Mouse (Mus musculus): ENCODE results near the gene Fsd1l. TPM values are rescaled to one million over a fixed set of nuclear protein-coding genes. Genes with fewer than 3 reads are reported as not detected.

Gene Fsd1l
- total and polyA plus RNA-seq, 3 experiments = not detected

DNA sequence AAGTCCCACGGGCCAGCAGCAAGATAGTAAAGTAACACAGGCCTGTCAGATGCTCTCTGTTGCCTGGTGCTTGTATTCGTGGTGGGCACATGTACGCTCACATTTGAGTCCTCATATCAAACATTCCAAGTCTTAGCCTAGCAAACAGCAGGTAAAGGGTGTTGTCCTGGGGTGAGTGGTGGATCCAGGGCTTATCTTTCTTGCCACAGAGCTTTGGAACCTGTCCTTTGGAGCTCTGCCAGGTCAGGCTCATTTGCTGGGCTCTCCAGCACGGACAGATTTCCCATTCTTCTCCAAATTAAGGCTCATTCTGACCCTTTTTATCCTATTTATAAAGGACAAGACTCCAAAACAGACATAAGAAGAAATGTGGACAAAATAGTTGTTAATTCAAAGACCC is 41.1 kb upstream of the Fsd1l start:
- Histone ChIP-seq H3K79me2 (ENCODE audit: control insufficient read depth, insufficient read depth, low read length, poor library complexity) (no peaks in the 10 kb centered on the region), H3K4me1 (ENCODE audit: control insufficient read depth in 1 of 2, insufficient read depth in 2 of 2, low read length in 2 of 2) (no peaks in the 10 kb centered on the region; a peak in 1 of 4 replicates), H3K27me3 (ENCODE audit: control insufficient read depth in 1 of 2, insufficient read depth in 2 of 2, low read length in 2 of 2) (peaks cover 0 to 2% of the 10 kb centered on the region in 2 experiments; a peak in 1 of 4 replicates), H3K27ac (ENCODE audit: control insufficient read depth, low read depth, low read length) (no peak overlapping the region), H3K9ac (ENCODE audit: control insufficient read depth, low read depth, low read length, poor library complexity, severe bottlenecking) (no peak overlapping the region), H3K4me3 (ENCODE audit: control insufficient read depth in 1 of 2, insufficient read depth in 1 of 2, low read depth in 2 of 2, low read length in 2 of 2) (no peak overlapping the region), H3K9me3 (replicated peaks; ENCODE audit: insufficient read depth, low read length) (no peaks in the 10 kb centered on the region), H3K36me3 (ENCODE audit: control insufficient read depth in 1 of 2, insufficient read depth in 2 of 2, low read length in 2 of 2) (no peaks in the 10 kb centered on the region)
- TF ChIP-seq TCF12 (IDR thresholded peaks at IDR 0.05; ENCODE audit: low read depth, low read length) (no peak), MAX (IDR thresholded peaks at IDR 0.05; ENCODE audit: low read length) (no peak), ZC3H11A (IDR thresholded peaks at IDR 0.05; ENCODE audit: low read depth, low read length) (no peak), POLR2AphosphoS2 (IDR thresholded peaks at IDR 0.05; ENCODE audit: low read length) (no peak), POLR2A (IDR thresholded peaks at IDR 0.05; ENCODE audit: control insufficient read depth in 1 of 2, insufficient read depth in 1 of 2, low read depth in 1 of 2, low read length in 2 of 2, poor library complexity in 1 of 2) (no peak), ZMIZ1 (IDR thresholded peaks at IDR 0.05; ENCODE audit: low read depth, low read length) (no peak), ELF1 (IDR thresholded peaks at IDR 0.05; ENCODE audit: low read depth, low read length) (no peak), HCFC1 (IDR thresholded peaks at IDR 0.05; ENCODE audit: low read depth, low read length) (no peak), USF1 (IDR thresholded peaks at IDR 0.05; ENCODE audit: low read depth, low read length) (no peak), MEF2A (IDR thresholded peaks at IDR 0.05; ENCODE audit: extremely low read depth, insufficient replicate concordance, low read depth, low read length, poor library complexity, severe bottlenecking) (no peak), USF2 (IDR thresholded peaks at IDR 0.05; ENCODE audit: borderline replicate concordance in 1 of 2, insufficient read depth in 1 of 2, low read depth in 1 of 2, low read length in 2 of 2) (no peak), E2F4 (IDR thresholded peaks at IDR 0.05; ENCODE audit: borderline replicate concordance, low read depth, low read length) (no peak), GABPA (IDR thresholded peaks at IDR 0.05; ENCODE audit: low read depth, low read length) (no peak), POLR2AphosphoS5 (IDR thresholded peaks at IDR 0.05; ENCODE audit: borderline replicate concordance, low read depth, low read length) (no peak), MYC (IDR thresholded peaks at IDR 0.05; ENCODE audit: low read depth, low read length) (no peak), NRF1 (IDR thresholded peaks at IDR 0.05; ENCODE audit: insufficient read depth, low read depth, low read length, poor library complexity, severe bottlenecking) (no peak), MYB (IDR thresholded peaks at IDR 0.05; ENCODE audit: low read depth, low read length) (no peak), JUND (IDR thresholded peaks at IDR 0.05; ENCODE audit: low read depth, low read length) (no peak), RCOR1 (IDR thresholded peaks at IDR 0.05; ENCODE audit: low read depth, low read length) (no peak), SIN3A (IDR thresholded peaks at IDR 0.05; ENCODE audit: low read length) (no peak)
- DNase-seq (ENCODE audit: low read depth, low spot score) = no peak

Data from MEL (cell line).